Mouse (Mus musculus): ENCODE data around the gene Chchd5. TPM values are rescaled to one million over a fixed set of nuclear protein-coding genes. Genes with fewer than 3 reads are reported as not detected.
A peak's percentile ranks its signal among the peaks of the same experiment; 100 is the strongest.

Chchd5 gene
- polyA plus RNA-seq, 1 experiment, result 36.8 TPM

GRCm38 (mm10) chr2:129152751-129153150 lies 23.3 kb downstream of the Chchd5 start:
- no peaks in the 10 kb centered on the region for H3K79me2 ChIP-seq (ENCODE audit: control insufficient read depth, insufficient read depth)
- H3K4me3 ChIP-seq, result no peak overlapping the region
- TF ChIP-seq TCF12 (IDR thresholded peaks at IDR 0.05; ENCODE audit: insufficient read depth, poor library complexity, severe bottlenecking), result no peak
- no peak for TF ChIP-seq POLR2A (IDR thresholded peaks at IDR 0.05; ENCODE audit: insufficient read length, low read depth)
- TF ChIP-seq TCF3 (IDR thresholded peaks at IDR 0.05; ENCODE audit: insufficient read length, low read depth), result no peak
- no peak for TF ChIP-seq SRF (IDR thresholded peaks at IDR 0.05; ENCODE audit: control insufficient read depth, insufficient read length, low read depth)
- no peak for TF ChIP-seq E2F4 (IDR thresholded peaks at IDR 0.05; ENCODE audit: insufficient read depth)
- TF ChIP-seq CEBPB (IDR thresholded peaks at IDR 0.05; ENCODE audit: insufficient read depth, poor library complexity, severe bottlenecking), result no peak
- no peak for TF ChIP-seq MYOD1 (IDR thresholded peaks at IDR 0.05; ENCODE audit: control insufficient read depth in 1 of 3, insufficient read length in 2 of 3, low read depth in 2 of 3)
- TF ChIP-seq MYOG (IDR thresholded peaks at IDR 0.05; ENCODE audit: control insufficient read depth in 1 of 3, insufficient read depth in 1 of 3, insufficient read length in 2 of 3, low read depth in 2 of 3), result no peak
- TF ChIP-seq MAX (IDR thresholded peaks at IDR 0.05; ENCODE audit: low read depth), result no peak
- no peak overlapping the region for H3ac ChIP-seq (ENCODE audit: control insufficient read depth, insufficient read length)
- no peaks in the 10 kb centered on the region for H3K36me3 ChIP-seq (ENCODE audit: control insufficient read depth, insufficient read depth)
- H3K4me2 ChIP-seq (ENCODE audit: low read depth), result no peak overlapping the region
- H3K27me3 ChIP-seq (ENCODE audit: control insufficient read depth, insufficient read depth, insufficient read length), result no peaks in the 10 kb centered on the region

- Histone ChIP-seq H3K36me3 (ENCODE audit: control insufficient read depth, insufficient read depth) (no peaks in the 10 kb centered on the region), H3K79me2 (ENCODE audit: control insufficient read depth, insufficient read depth) (no peaks in the 10 kb centered on the region)
- TF ChIP-seq CEBPB (IDR thresholded peaks at IDR 0.05; ENCODE audit: insufficient read depth, poor library complexity, severe bottlenecking) (no peak), POLR2A (IDR thresholded peaks at IDR 0.05; ENCODE audit: insufficient read length, low read depth) (no peak), TCF12 (IDR thresholded peaks at IDR 0.05; ENCODE audit: insufficient read depth, poor library complexity, severe bottlenecking) (no peak), USF1 (IDR thresholded peaks at IDR 0.05; ENCODE audit: low read depth) (no peak), TCF3 (IDR thresholded peaks at IDR 0.05; ENCODE audit: insufficient read length, low read depth) (no peak), REST (IDR thresholded peaks at IDR 0.05; ENCODE audit: insufficient read depth, insufficient read length) (no peak), MYOG (IDR thresholded peaks at IDR 0.05; ENCODE audit: control insufficient read depth in 1 of 3, insufficient read depth in 1 of 3, insufficient read length in 2 of 3, low read depth in 2 of 3) (no peak), POLR2AphosphoS2 (IDR thresholded peaks at IDR 0.05; ENCODE audit: insufficient read length, low read depth) (no peak), SRF (IDR thresholded peaks at IDR 0.05; ENCODE audit: control insufficient read depth, insufficient read length, low read depth) (no peak), E2F4 (IDR thresholded peaks at IDR 0.05; ENCODE audit: insufficient read depth) (no peak), MAX (IDR thresholded peaks at IDR 0.05; ENCODE audit: low read depth) (no peak), MYOD1 (IDR thresholded peaks at IDR 0.05; ENCODE audit: control insufficient read depth in 1 of 3, insufficient read length in 2 of 3, low read depth in 2 of 3) (no peak)
These were observed 35.3 kb downstream of the Chchd5 start for GRCm38 (mm10) chr2:129164815-129165214.

GRCm38 (mm10) chr2:129166466-129167463 lies 37.3 kb downstream of the Chchd5 start:
- H3ac ChIP-seq (ENCODE audit: control insufficient read depth, insufficient read length), result no peak overlapping the region
- no peak for TF ChIP-seq TCF3 (IDR thresholded peaks at IDR 0.05; ENCODE audit: insufficient read length, low read depth)
- TF ChIP-seq USF1 (IDR thresholded peaks at IDR 0.05; ENCODE audit: low read depth), result no peak
- TF ChIP-seq CEBPB (IDR thresholded peaks at IDR 0.05; ENCODE audit: insufficient read depth, poor library complexity, severe bottlenecking), result no peak
- TF ChIP-seq TCF12 (IDR thresholded peaks at IDR 0.05; ENCODE audit: insufficient read depth, poor library complexity, severe bottlenecking), result no peak
- TF ChIP-seq REST (IDR thresholded peaks at IDR 0.05; ENCODE audit: insufficient read depth, insufficient read length), result no peak
- no peak for TF ChIP-seq SRF (IDR thresholded peaks at IDR 0.05; ENCODE audit: control insufficient read depth, insufficient read length, low read depth)
- TF ChIP-seq MAX (IDR thresholded peaks at IDR 0.05; ENCODE audit: low read depth), result no peak
- no peak for TF ChIP-seq POLR2AphosphoS2 (IDR thresholded peaks at IDR 0.05; ENCODE audit: insufficient read length, low read depth)
- no peak for TF ChIP-seq E2F4 (IDR thresholded peaks at IDR 0.05; ENCODE audit: insufficient read depth)
- no peak for TF ChIP-seq POLR2A (IDR thresholded peaks at IDR 0.05; ENCODE audit: insufficient read length, low read depth)
- TF ChIP-seq MYOD1 (IDR thresholded peaks at IDR 0.05; ENCODE audit: control insufficient read depth in 1 of 3, insufficient read length in 2 of 3, low read depth in 2 of 3), result no peak
- TF ChIP-seq MYOG (IDR thresholded peaks at IDR 0.05; ENCODE audit: control insufficient read depth in 1 of 3, insufficient read depth in 1 of 3, insufficient read length in 2 of 3, low read depth in 2 of 3), result no peak
- no peaks in the 10 kb centered on the region for H3K36me3 ChIP-seq (ENCODE audit: control insufficient read depth, insufficient read depth)
- no peak overlapping the region for H3K4me3 ChIP-seq
- peak overlapping the region; percentile 4 for H3K4me2 ChIP-seq (ENCODE audit: low read depth)
- H3K27me3 ChIP-seq (ENCODE audit: control insufficient read depth, insufficient read depth, insufficient read length), result no peaks in the 10 kb centered on the region
- H3K79me2 ChIP-seq (ENCODE audit: control insufficient read depth, insufficient read depth), result no peaks in the 10 kb centered on the region

More at GRCm38 (mm10) chr2:129164815-129165214, 35.3 kb downstream of the Chchd5 start:
- no peak overlapping the region for H3ac ChIP-seq (ENCODE audit: control insufficient read depth, insufficient read length)
- no peak overlapping the region for H3K4me2 ChIP-seq (ENCODE audit: low read depth)
- no peaks in the 10 kb centered on the region for H3K27me3 ChIP-seq (ENCODE audit: control insufficient read depth, insufficient read depth, insufficient read length)
- no peak overlapping the region for H3K4me3 ChIP-seq

GRCm38 (mm10) chr2:129173386-129173785 lies 43.9 kb downstream of the Chchd5 start:
- Histone ChIP-seq H3K36me3 (ENCODE audit: control insufficient read depth, insufficient read depth) (no peaks in the 10 kb centered on the region), H3K4me2 (ENCODE audit: low read depth) (no peak overlapping the region)
- TF ChIP-seq TCF3 (IDR thresholded peaks at IDR 0.05; ENCODE audit: insufficient read length, low read depth), result no peak
- no peak for TF ChIP-seq POLR2AphosphoS2 (IDR thresholded peaks at IDR 0.05; ENCODE audit: insufficient read length, low read depth)
- TF ChIP-seq MYOD1 (IDR thresholded peaks at IDR 0.05; ENCODE audit: control insufficient read depth in 1 of 3, insufficient read length in 2 of 3, low read depth in 2 of 3), result no peak
- no peak for TF ChIP-seq USF1 (IDR thresholded peaks at IDR 0.05; ENCODE audit: low read depth)
- TF ChIP-seq SRF (IDR thresholded peaks at IDR 0.05; ENCODE audit: control insufficient read depth, insufficient read length, low read depth), result no peak
- TF ChIP-seq TCF12 (IDR thresholded peaks at IDR 0.05; ENCODE audit: insufficient read depth, poor library complexity, severe bottlenecking), result no peak
- TF ChIP-seq REST (IDR thresholded peaks at IDR 0.05; ENCODE audit: insufficient read depth, insufficient read length), result no peak
- no peak for TF ChIP-seq POLR2A (IDR thresholded peaks at IDR 0.05; ENCODE audit: insufficient read length, low read depth)
- no peak for TF ChIP-seq MAX (IDR thresholded peaks at IDR 0.05; ENCODE audit: low read depth)
- no peak for TF ChIP-seq MYOG (IDR thresholded peaks at IDR 0.05; ENCODE audit: control insufficient read depth in 1 of 3, insufficient read depth in 1 of 3, insufficient read length in 2 of 3, low read depth in 2 of 3)
- TF ChIP-seq CEBPB (IDR thresholded peaks at IDR 0.05; ENCODE audit: insufficient read depth, poor library complexity, severe bottlenecking), result no peak
- no peak for TF ChIP-seq E2F4 (IDR thresholded peaks at IDR 0.05; ENCODE audit: insufficient read depth)

More at GRCm38 (mm10) chr2:129173386-129173785, 43.9 kb downstream of the Chchd5 start:
- Histone ChIP-seq H3K79me2 (ENCODE audit: control insufficient read depth, insufficient read depth) (no peaks in the 10 kb centered on the region), H3ac (ENCODE audit: control insufficient read depth, insufficient read length) (no peak overlapping the region), H3K4me3 (no peak overlapping the region), H3K27me3 (ENCODE audit: control insufficient read depth, insufficient read depth, insufficient read length) (no peaks in the 10 kb centered on the region)
